Mouse (Mus musculus): ENCODE results near the gene Tagap1. TPM values are rescaled to one million over a fixed set of nuclear protein-coding genes. Genes with fewer than 3 reads are reported as not detected.
A peak's percentile ranks its signal among the peaks of the same experiment; 100 is the strongest.
"Not testable (repeated sequence)": the region's sequence is repeated elsewhere in the genome, so short reads cannot be mapped to it uniquely, and the experiment has no call there.

The Tagap1 gene
- polyA plus RNA-seq, 1 experiment from 2014 or later = 73.7 TPM

DNA sequence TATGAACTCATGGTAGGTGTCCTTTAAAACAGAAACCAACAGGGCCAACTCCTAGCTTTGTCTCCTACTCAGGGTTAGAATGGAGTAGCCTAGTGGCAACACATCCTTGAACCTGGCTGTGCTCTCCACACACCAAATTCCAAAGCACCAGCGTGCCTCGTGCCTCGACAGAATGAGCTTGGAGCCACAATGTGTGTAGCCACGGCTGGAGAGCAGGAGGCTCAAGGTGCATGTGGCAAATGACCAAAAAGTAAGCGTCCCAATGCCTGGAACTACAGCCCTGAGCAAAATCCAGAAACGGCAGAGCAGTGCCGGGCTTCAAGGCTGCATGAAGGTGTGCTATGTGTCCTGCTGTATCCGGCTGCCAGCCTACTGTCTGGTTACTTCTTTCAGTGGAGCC, 10.3 kb upstream of the Tagap1 start:
- not testable (repeated sequence) for H3K4me3 ChIP-seq (ENCODE audit: low read depth, low read length); H3K36me3 ChIP-seq (ENCODE audit: control insufficient read depth, insufficient read depth, low read length); ATAC-seq (ENCODE audit: insufficient number of reproducible peaks, insufficient read depth, low FRiP score, low read depth); H3K9ac ChIP-seq (replicated peaks; ENCODE audit: low read depth, low read length); H3K4me1 ChIP-seq (ENCODE audit: control insufficient read depth, insufficient read depth, low read length); H3K27ac ChIP-seq (ENCODE audit: low read length); H3K9me3 ChIP-seq (ENCODE audit: control insufficient read depth, low read depth, low read length); H3K27me3 ChIP-seq (ENCODE audit: control insufficient read depth, insufficient read depth, low read length); H3K4me2 ChIP-seq (replicated peaks; ENCODE audit: low read depth, low read length)
- WGBS = 81% methylated on average over 8 of the region's 8 CpGs

- not testable (repeated sequence) for ATAC-seq (ENCODE audit: insufficient number of reproducible peaks, insufficient read depth, low FRiP score, low read depth); H3K4me2 ChIP-seq (replicated peaks; ENCODE audit: low read depth, low read length); H3K4me1 ChIP-seq (ENCODE audit: control insufficient read depth, insufficient read depth, low read length); H3K27ac ChIP-seq (ENCODE audit: low read length); H3K9ac ChIP-seq (replicated peaks; ENCODE audit: low read depth, low read length); H3K27me3 ChIP-seq (ENCODE audit: control insufficient read depth, insufficient read depth, low read length); H3K4me3 ChIP-seq (ENCODE audit: low read depth, low read length); H3K36me3 ChIP-seq (ENCODE audit: control insufficient read depth, insufficient read depth, low read length); H3K9me3 ChIP-seq (ENCODE audit: control insufficient read depth, low read depth, low read length)
- WGBS = no CpG with 5 or more reads among the region's 8 CpGs
Measured at GRCm38 (mm10) chr17:6970334-6970733, 9.4 kb upstream of the Tagap1 start, which contains the start of gene Rnaset2b. Rnaset2b (plus strand) TSS chr17:6970634.

DNA sequence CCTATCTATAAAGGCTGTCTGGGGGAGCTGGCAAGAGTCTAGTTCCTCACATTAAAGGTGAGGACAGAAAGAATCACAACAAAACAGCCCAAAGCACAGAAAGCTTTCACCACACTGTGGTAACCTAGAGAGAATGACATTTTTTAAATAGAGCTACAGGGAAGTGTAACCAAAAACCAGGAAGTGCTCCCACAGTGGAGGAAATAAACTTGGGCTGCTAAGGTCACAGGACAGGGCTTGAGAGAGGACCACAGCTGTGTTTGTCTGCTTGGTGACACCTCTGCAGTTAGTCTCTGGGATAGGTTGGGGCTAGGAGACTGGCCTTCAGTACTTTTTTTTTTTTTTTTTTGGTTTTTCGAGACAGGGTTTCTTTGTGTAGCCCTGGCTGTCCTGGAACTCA, 6.7 kb upstream of the Tagap1 start:
- H3K27ac ChIP-seq (ENCODE audit: low read length); H3K36me3 ChIP-seq (ENCODE audit: control insufficient read depth, insufficient read depth, low read length); H3K4me2 ChIP-seq (replicated peaks; ENCODE audit: low read depth, low read length); H3K4me3 ChIP-seq (ENCODE audit: low read depth, low read length); H3K27me3 ChIP-seq (ENCODE audit: control insufficient read depth, insufficient read depth, low read length); H3K9me3 ChIP-seq (ENCODE audit: control insufficient read depth, low read depth, low read length); H3K4me1 ChIP-seq (ENCODE audit: control insufficient read depth, insufficient read depth, low read length); H3K9ac ChIP-seq (replicated peaks; ENCODE audit: low read depth, low read length); ATAC-seq (ENCODE audit: insufficient number of reproducible peaks, insufficient read depth, low FRiP score, low read depth): not testable (repeated sequence)
- 33% methylated on average over 1 of the region's 1 CpGs for WGBS

DNA sequence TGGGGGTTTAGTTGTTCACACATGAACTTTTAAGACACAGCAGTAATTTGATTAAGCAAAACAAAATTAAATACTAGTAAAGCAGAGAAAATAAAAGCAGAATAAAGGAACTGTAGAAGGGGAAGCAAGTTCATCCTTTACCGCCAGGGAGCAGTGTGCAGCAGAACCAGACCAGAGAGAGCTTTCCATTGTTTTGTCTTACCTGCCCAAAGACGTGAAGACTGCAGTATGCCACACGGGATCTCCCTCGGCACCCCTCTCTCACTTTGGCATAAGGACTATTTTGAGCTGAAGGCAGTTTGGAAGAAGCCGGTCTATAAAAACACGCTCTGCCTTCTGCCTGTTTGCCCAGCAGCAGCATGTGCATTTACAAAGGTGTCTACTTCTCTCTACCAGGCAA, 4.4 kb upstream of the Tagap1 start:
- ATAC-seq (ENCODE audit: insufficient number of reproducible peaks, insufficient read depth, low FRiP score, low read depth); H3K9ac ChIP-seq (replicated peaks; ENCODE audit: low read depth, low read length); H3K27ac ChIP-seq (ENCODE audit: low read length); H3K4me2 ChIP-seq (replicated peaks; ENCODE audit: low read depth, low read length); H3K36me3 ChIP-seq (ENCODE audit: control insufficient read depth, insufficient read depth, low read length); H3K4me1 ChIP-seq (ENCODE audit: control insufficient read depth, insufficient read depth, low read length); H3K27me3 ChIP-seq (ENCODE audit: control insufficient read depth, insufficient read depth, low read length); H3K9me3 ChIP-seq (ENCODE audit: control insufficient read depth, low read depth, low read length); H3K4me3 ChIP-seq (ENCODE audit: low read depth, low read length): not testable (repeated sequence)
- 11% methylated on average over 5 of the region's 6 CpGs for WGBS

- not testable (repeated sequence) for H3K27me3 ChIP-seq (ENCODE audit: control insufficient read depth, insufficient read depth, low read length); H3K4me3 ChIP-seq (ENCODE audit: low read depth, low read length); H3K4me1 ChIP-seq (ENCODE audit: control insufficient read depth, insufficient read depth, low read length); H3K9ac ChIP-seq (replicated peaks; ENCODE audit: low read depth, low read length); H3K4me2 ChIP-seq (replicated peaks; ENCODE audit: low read depth, low read length); H3K27ac ChIP-seq (ENCODE audit: low read length); H3K9me3 ChIP-seq (ENCODE audit: control insufficient read depth, low read depth, low read length); H3K36me3 ChIP-seq (ENCODE audit: control insufficient read depth, insufficient read depth, low read length); ATAC-seq (ENCODE audit: insufficient number of reproducible peaks, insufficient read depth, low FRiP score, low read depth)
- WGBS = 64% methylated on average over 4 of the region's 4 CpGs
Measured at GRCm38 (mm10) chr17:6962936-6963335, 2.0 kb upstream of the Tagap1 start.

GRCm38 (mm10) chr17:6962339-6962738, 1.4 kb upstream of the Tagap1 start:
- H3K27ac ChIP-seq (ENCODE audit: low read length); H3K4me1 ChIP-seq (ENCODE audit: control insufficient read depth, insufficient read depth, low read length); H3K9me3 ChIP-seq (ENCODE audit: control insufficient read depth, low read depth, low read length); H3K4me2 ChIP-seq (replicated peaks; ENCODE audit: low read depth, low read length); H3K9ac ChIP-seq (replicated peaks; ENCODE audit: low read depth, low read length); H3K4me3 ChIP-seq (ENCODE audit: low read depth, low read length); ATAC-seq (ENCODE audit: insufficient number of reproducible peaks, insufficient read depth, low FRiP score, low read depth); H3K27me3 ChIP-seq (ENCODE audit: control insufficient read depth, insufficient read depth, low read length); H3K36me3 ChIP-seq (ENCODE audit: control insufficient read depth, insufficient read depth, low read length): not testable (repeated sequence)
- 74% methylated on average over 3 of the region's 6 CpGs for WGBS

GRCm38 (mm10) chr17:6961181-6962000, 435 bp upstream of the Tagap1 start:
- WGBS = under 1% methylated on average over 13 of the region's 48 CpGs
- Histone ChIP-seq H3K4me2 (replicated peaks; ENCODE audit: low read depth, low read length) (0 out of 2 replicates have a peak overlapping the region, but pooled peaks have one; percentile 23), H3K4me3 (ENCODE audit: low read depth, low read length) (peak overlapping the region; percentile 37)
- H3K4me1 ChIP-seq (ENCODE audit: control insufficient read depth, insufficient read depth, low read length); H3K9ac ChIP-seq (replicated peaks; ENCODE audit: low read depth, low read length); H3K27ac ChIP-seq (ENCODE audit: low read length); H3K27me3 ChIP-seq (ENCODE audit: control insufficient read depth, insufficient read depth, low read length); H3K36me3 ChIP-seq (ENCODE audit: control insufficient read depth, insufficient read depth, low read length); H3K9me3 ChIP-seq (ENCODE audit: control insufficient read depth, low read depth, low read length): not testable (repeated sequence)
- ATAC-seq (ENCODE audit: insufficient number of reproducible peaks, insufficient read depth, low FRiP score, low read depth) = peak; percentile 96

DNA sequence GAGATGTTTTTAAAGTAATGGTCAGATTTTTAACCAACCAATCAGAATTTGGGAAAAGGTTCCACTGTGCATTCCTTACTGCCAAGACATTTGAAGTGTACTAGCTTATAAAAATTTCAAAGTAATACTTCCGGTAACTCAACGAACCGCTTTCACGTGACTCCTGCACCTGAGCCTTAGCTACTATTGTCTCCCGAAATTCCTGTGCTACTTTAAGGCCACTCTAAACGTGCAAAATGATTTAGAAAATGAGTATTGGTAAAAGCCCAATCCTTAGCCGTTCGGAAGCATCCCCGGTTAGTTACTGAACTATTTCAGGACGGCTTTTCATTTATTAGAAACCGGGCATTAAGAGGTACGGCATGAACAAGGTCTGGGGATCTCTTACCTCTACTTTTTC, 607 bp downstream of the Tagap1 start:
- H3K4me1 ChIP-seq (ENCODE audit: control insufficient read depth, insufficient read depth, low read length); H3K9me3 ChIP-seq (ENCODE audit: control insufficient read depth, low read depth, low read length); H3K27me3 ChIP-seq (ENCODE audit: control insufficient read depth, insufficient read depth, low read length); ATAC-seq (ENCODE audit: insufficient number of reproducible peaks, insufficient read depth, low FRiP score, low read depth); H3K27ac ChIP-seq (ENCODE audit: low read length); H3K9ac ChIP-seq (replicated peaks; ENCODE audit: low read depth, low read length); H3K36me3 ChIP-seq (ENCODE audit: control insufficient read depth, insufficient read depth, low read length): not testable (repeated sequence)
- Histone ChIP-seq H3K4me3 (ENCODE audit: low read depth, low read length) (peak overlapping the region; percentile 37), H3K4me2 (replicated peaks; ENCODE audit: low read depth, low read length) (peak overlapping the region; percentile 35)
- WGBS = under 1% methylated on average over 12 of the region's 12 CpGs

Measured in stomach, embryonic 14.5 days (tissue).